Mouse (Mus musculus) forebrain, embryonic 10.5 days (tissue): ENCODE measurements around the gene Slc22a5. TPM values are rescaled to one million over a fixed set of nuclear protein-coding genes. Genes with fewer than 3 reads are reported as not detected.

Experiments
- DNase-seq: peaks from one replicate; pipeline ENCODE4 v3.0.0-alpha.2; 2017; ENCODE audit warnings: low spot score; ENCODE audit errors: extremely low spot score
- H3K27ac ChIP-seq: fragments of 300-500 bp; sonication (generic); 2 replicates; pipeline ENCODE4 v1.5.1; 2016; ENCODE audit warnings: mild to moderate bottlenecking
- H3K27me3 ChIP-seq: fragments of 300-500 bp; sonication (generic); 2 replicates; pipeline ENCODE4 v1.6.1; 2016; ENCODE audit warnings: mild to moderate bottlenecking; ENCODE audit not compliant: poor library complexity, severe bottlenecking
- H3K36me3 ChIP-seq: fragments of 300-500 bp; sonication (generic); replicated peaks from 2 replicates; pipeline ENCODE4 v1.6.1; 2016; ENCODE audit warnings: mild to moderate bottlenecking, moderate library complexity
- H3K4me1 ChIP-seq: fragments of 300-500 bp; sonication (generic); 2 replicates; pipeline ENCODE4 v1.6.1; 2016
- H3K4me3 ChIP-seq: fragments of 300-500 bp; sonication (generic); 2 replicates; pipeline ENCODE4 v1.5.1; 2016; ENCODE audit warnings: mild to moderate bottlenecking, moderate library complexity
- H3K9me3 ChIP-seq: fragments of 300-500 bp; sonication (generic); 2 replicates; pipeline ENCODE4 v1.6.1; 2016; ENCODE audit warnings: mild to moderate bottlenecking, moderate library complexity
- WGBS: fragments of 180-500 bp; shearing (Covaris S2); methylation state at CpG from one replicate; pipeline ENCODE4 v1.1.7; 2016; 5-methylcytosine and 5-hydroxymethylcytosine counted together
- polyA plus RNA-seq: library from polyadenylated mRNA; unstranded; fragments of >200 nt; fragmentation: Nextera tagmentation; extraction: Ambion mirVana; gene quantifications from 2 replicates; pipeline ENCODE4 v1.2.1, GENCODE M21; 2016

The Slc22a5 gene
- polyA plus RNA-seq, 1 experiment from 2014 or later: 7.7 TPM

- no peak for DNase-seq
- Histone ChIP-seq H3K9me3 (no peaks in the 10 kb centered on the region), H3K27me3 (no peaks in the 10 kb centered on the region), H3K4me3 (no peak overlapping the region), H3K36me3 (no peaks in the 10 kb centered on the region), H3K27ac (no peak overlapping the region), H3K4me1 (no peaks in the 10 kb centered on the region)
- WGBS: 92% methylated on average over 13 of the region's 13 CpGs
Observed at GRCm38 (mm10) chr11:53820516-53821170, 70.8 kb downstream of the Slc22a5 start.

- 87% methylated on average over 6 of the region's 6 CpGs for WGBS
- H3K9me3 ChIP-seq: no peaks in the 10 kb centered on the region
- H3K27ac ChIP-seq: no peak overlapping the region
- no peaks in the 10 kb centered on the region for H3K27me3 ChIP-seq
- H3K4me3 ChIP-seq: no peak overlapping the region
- H3K36me3 ChIP-seq: no peaks in the 10 kb centered on the region
- no peak for DNase-seq
- H3K4me1 ChIP-seq: no peaks in the 10 kb centered on the region
Observed at GRCm38 (mm10) chr11:53819511-53819910, 71.9 kb downstream of the Slc22a5 start.

GRCm38 (mm10) chr11:53818794-53819193, 72.7 kb downstream of the Slc22a5 start:
- no peaks in the 10 kb centered on the region for H3K36me3 ChIP-seq
- H3K27me3 ChIP-seq: no peaks in the 10 kb centered on the region
- H3K27ac ChIP-seq: no peak overlapping the region
- no peak for DNase-seq
- WGBS: 78% methylated on average over 6 of the region's 6 CpGs
- H3K4me3 ChIP-seq: no peak overlapping the region
- H3K4me1 ChIP-seq: no peaks in the 10 kb centered on the region
- H3K9me3 ChIP-seq: no peaks in the 10 kb centered on the region

- Histone ChIP-seq H3K36me3 (no peaks in the 10 kb centered on the region), H3K9me3 (no peaks in the 10 kb centered on the region), H3K4me3 (no peak overlapping the region), H3K27me3 (no peaks in the 10 kb centered on the region), H3K27ac (no peak overlapping the region), H3K4me1 (no peaks in the 10 kb centered on the region)
- WGBS: 88% methylated on average over 5 of the region's 5 CpGs
- no peak for DNase-seq
Observed at GRCm38 (mm10) chr11:53816841-53817375, 74.6 kb downstream of the Slc22a5 start.

- Histone ChIP-seq H3K27me3 (no peaks in the 10 kb centered on the region), H3K36me3 (no peaks in the 10 kb centered on the region), H3K4me1 (peaks cover 4% of the 10 kb centered on the region; the same call in 1 of the 2 replicates), H3K4me3 (no peak overlapping the region), H3K27ac (no peak overlapping the region), H3K9me3 (no peaks in the 10 kb centered on the region)
- DNase-seq: no peak
- 73% methylated on average over 3 of the region's 3 CpGs for WGBS
Observed at GRCm38 (mm10) chr11:53814810-53815209, 76.7 kb downstream of the Slc22a5 start.

Other genes with a start within 250 kb of the Slc22a5 start
- gene Rad50, start 184.3 kb downstream of the Slc22a5 start, polyA plus RNA-seq: 27.4 and 27.8 TPM in 2 replicates
- 0.11 TPM in 1 of 2 replicates, not detected in the other for gene Il5, start 170.9 kb downstream of the Slc22a5 start, polyA plus RNA-seq
- 3.7 and 4.9 TPM in 2 replicates for gene Irf1, start 121.6 kb downstream of the Slc22a5 start, polyA plus RNA-seq
- not detected in 2 replicates for gene Gm17334, start 118.5 kb downstream of the Slc22a5 start, polyA plus RNA-seq
- 0.16 TPM in 1 of 2 replicates, not detected in the other for gene Gm12216, start 32.4 kb downstream of the Slc22a5 start, polyA plus RNA-seq
- gene Slc22a21, start 88.7 kb upstream of the Slc22a5 start, polyA plus RNA-seq: 2.0 and 3.0 TPM in 2 replicates
- gene Slc22a4, start 136.4 kb upstream of the Slc22a5 start, polyA plus RNA-seq: 0.76 and 1.3 TPM in 2 replicates
- gene Pdlim4, start 177.4 kb upstream of the Slc22a5 start, polyA plus RNA-seq: 49.5 and 53.1 TPM in 2 replicates
- 15.9 and 19.7 TPM in 2 replicates for gene P4ha2, start 208.4 kb upstream of the Slc22a5 start, polyA plus RNA-seq